Mouse (Mus musculus): ENCODE results near the gene Qrfpr.

Gene Qrfpr

GRCm38 (mm10) chr3:36221743-36222682 lies at the start of gene Qrfpr:
Qrfpr (minus strand) TSS chr3:36222313.
- no peak for DNase-seq (ENCODE audit: low read depth, low spot score)

GRCm38 (mm10) chr3:36263873-36264272 lies 41.8 kb upstream of the Qrfpr start:
- no peak for DNase-seq (ENCODE audit: low read depth, low spot score)

- DNase-seq (ENCODE audit: low read depth, low spot score) = no peak
Measured at GRCm38 (mm10) chr3:36263265-36263664, 41.2 kb upstream of the Qrfpr start.

- DNase-seq (ENCODE audit: low read depth, low spot score) = no peak
Measured at GRCm38 (mm10) chr3:36250585-36250984, 28.5 kb upstream of the Qrfpr start.

GRCm38 (mm10) chr3:36248446-36248845 lies 26.3 kb upstream of the Qrfpr start:
- DNase-seq (ENCODE audit: low read depth, low spot score) = no peak

GRCm38 (mm10) chr3:36229941-36230340 lies 7.8 kb upstream of the Qrfpr start:
- no peak for DNase-seq (ENCODE audit: low read depth, low spot score)

GRCm38 (mm10) chr3:36227246-36227645 lies 5.1 kb upstream of the Qrfpr start:
- no peak for DNase-seq (ENCODE audit: low read depth, low spot score)

GRCm38 (mm10) chr3:36223361-36223760 lies 1.2 kb upstream of the Qrfpr start:
- no peak for DNase-seq (ENCODE audit: low read depth, low spot score)

- DNase-seq (ENCODE audit: low read depth, low spot score) = no peak
Measured at GRCm38 (mm10) chr3:36212758-36213157, 9.4 kb downstream of the Qrfpr start.

GRCm38 (mm10) chr3:36210939-36211338 lies 11.2 kb downstream of the Qrfpr start:
- DNase-seq (ENCODE audit: low read depth, low spot score) = no peak

- peak; percentile 55 for DNase-seq (ENCODE audit: low read depth, low spot score)
Measured at GRCm38 (mm10) chr3:36209776-36210555, 12.1 kb downstream of the Qrfpr start.

- no peak for DNase-seq (ENCODE audit: low read depth, low spot score)
Measured at GRCm38 (mm10) chr3:36207520-36208264, 14.4 kb downstream of the Qrfpr start.

- no peak for DNase-seq (ENCODE audit: low read depth, low spot score)
Measured at GRCm38 (mm10) chr3:36202932-36203331, 19.2 kb downstream of the Qrfpr start.

GRCm38 (mm10) chr3:36201098-36201497 lies 21.0 kb downstream of the Qrfpr start:
- no peak for DNase-seq (ENCODE audit: low read depth, low spot score)

- DNase-seq (ENCODE audit: low read depth, low spot score) = no peak
Measured at GRCm38 (mm10) chr3:36189243-36189642, 32.9 kb downstream of the Qrfpr start.

- no peak for DNase-seq (ENCODE audit: low read depth, low spot score)
Measured at GRCm38 (mm10) chr3:36186510-36186909, 35.6 kb downstream of the Qrfpr start.

GRCm38 (mm10) chr3:36181519-36181918 lies 40.6 kb downstream of the Qrfpr start:
- no peak for DNase-seq (ENCODE audit: low read depth, low spot score)

GRCm38 (mm10) chr3:36173761-36174160 lies 48.4 kb downstream of the Qrfpr start:
- DNase-seq (ENCODE audit: low read depth, low spot score) = no peak

GRCm38 (mm10) chr3:36171348-36171747 lies 50.8 kb downstream of the Qrfpr start:
- DNase-seq (ENCODE audit: low read depth, low spot score) = no peak

GRCm38 (mm10) chr3:36170670-36171210 lies 51.4 kb downstream of the Qrfpr start:
- no peak for DNase-seq (ENCODE audit: low read depth, low spot score)

GRCm38 (mm10) chr3:36155268-36155667 lies 66.8 kb downstream of the Qrfpr start:
- DNase-seq (ENCODE audit: low read depth, low spot score) = no peak
